Mouse (Mus musculus): Measurements from ENCODE around the gene Iqcf4. TPM values are rescaled to one million over a fixed set of nuclear protein-coding genes. Genes with fewer than 3 reads are reported as not detected.
"Not testable (repeated sequence)": the region's sequence is repeated elsewhere in the genome, so short reads cannot be mapped to it uniquely, and the experiment has no call there.

The Iqcf4 gene
- not detected for total RNA-seq (2021)
- long read RNA-seq, experiment 1 = 0 reads
- long read RNA-seq, experiment 2 = 0 reads

GRCm38 (mm10) chr9:106570896-106571295 is at the start of gene Iqcf4:
Gene Iqcf4, minus strand, starts transcription at chr9:106570996.
- DNase-seq (ENCODE audit: low spot score in 2 of 2) = no peak

DNA sequence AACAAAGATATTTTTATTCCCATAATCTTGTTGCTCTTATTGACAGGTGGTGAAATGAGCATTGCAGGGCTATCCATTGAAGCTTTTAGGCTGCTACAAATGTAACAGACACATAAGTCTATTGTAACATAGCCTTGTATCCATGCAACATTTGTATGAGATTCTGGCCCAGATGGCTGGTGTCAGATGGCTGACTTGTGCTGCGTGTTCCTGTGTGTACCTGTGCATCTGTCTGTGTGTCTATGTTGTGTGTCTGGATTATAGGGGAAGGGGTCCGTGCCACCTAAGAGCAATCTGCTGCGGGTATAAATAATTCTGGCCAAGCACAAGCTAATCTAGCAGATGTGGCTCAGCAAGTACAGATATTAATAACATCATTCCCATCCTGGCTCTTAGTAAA is 46.7 kb upstream of the Iqcf4 start:
- no peak for DNase-seq (ENCODE audit: low spot score in 2 of 2)

DNA sequence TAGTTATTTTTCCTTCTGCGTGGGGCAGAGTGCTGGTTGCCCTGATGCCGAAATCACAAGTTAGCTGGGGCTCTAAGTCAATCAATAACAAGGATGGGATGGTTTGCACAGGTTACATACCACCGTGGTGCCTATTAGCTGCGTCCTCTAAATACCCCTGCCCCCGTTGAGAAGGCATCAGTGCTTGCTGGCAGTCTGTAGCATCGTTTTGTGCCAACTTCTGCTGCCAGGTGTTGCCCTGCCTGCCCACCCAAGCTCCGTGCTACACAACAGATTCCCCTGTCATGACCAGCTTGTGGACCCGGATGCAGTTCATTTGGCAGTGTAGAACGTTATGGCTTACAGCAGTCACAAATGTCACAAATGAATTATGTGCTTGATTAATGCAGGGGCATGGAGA is 45.5 kb upstream of the Iqcf4 start:
- no peak for DNase-seq (ENCODE audit: low spot score in 2 of 2)

DNA sequence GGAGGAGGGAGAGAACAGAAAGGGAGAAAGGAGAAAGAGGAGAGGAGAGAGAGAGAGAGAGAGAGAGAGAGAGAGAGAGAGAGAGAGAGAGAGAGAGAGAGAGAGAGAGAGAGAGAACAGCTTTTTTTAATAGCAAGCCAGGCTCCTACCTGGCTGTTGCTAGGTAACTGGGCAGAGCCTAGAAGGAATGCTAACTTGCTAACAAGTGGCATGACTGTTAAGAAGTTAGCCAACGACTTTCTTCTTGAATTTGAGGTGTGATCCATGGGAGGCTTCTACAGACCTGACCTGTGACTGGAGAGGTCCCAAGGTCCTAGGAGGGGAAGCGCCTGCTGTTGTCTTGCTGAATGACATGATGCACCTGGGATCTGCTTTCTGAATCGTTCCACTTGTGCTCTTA is 43.8 kb upstream of the Iqcf4 start:
- no peak for DNase-seq (ENCODE audit: low spot score in 2 of 2)

GRCm38 (mm10) chr9:106613951-106614350 is 43.2 kb upstream of the Iqcf4 start:
- no peak for DNase-seq (ENCODE audit: low spot score in 2 of 2)

- no peak for DNase-seq (ENCODE audit: low spot score in 2 of 2)
Measured at GRCm38 (mm10) chr9:106610727-106611126, 39.9 kb upstream of the Iqcf4 start.

GRCm38 (mm10) chr9:106600546-106600945 is 29.8 kb upstream of the Iqcf4 start:
- peak; percentile 71 to 76 for DNase-seq (ENCODE audit: low spot score in 2 of 2)

GRCm38 (mm10) chr9:106598466-106598865 is 27.7 kb upstream of the Iqcf4 start:
- DNase-seq (ENCODE audit: low spot score in 2 of 2) = no peak

GRCm38 (mm10) chr9:106595836-106596235 is 25.0 kb upstream of the Iqcf4 start:
- peak; percentile 25 to 51 for DNase-seq (ENCODE audit: low spot score in 2 of 2)

- not testable (repeated sequence) for DNase-seq (ENCODE audit: low spot score in 2 of 2)
Measured at GRCm38 (mm10) chr9:106595402-106595801, 24.6 kb upstream of the Iqcf4 start.

DNA sequence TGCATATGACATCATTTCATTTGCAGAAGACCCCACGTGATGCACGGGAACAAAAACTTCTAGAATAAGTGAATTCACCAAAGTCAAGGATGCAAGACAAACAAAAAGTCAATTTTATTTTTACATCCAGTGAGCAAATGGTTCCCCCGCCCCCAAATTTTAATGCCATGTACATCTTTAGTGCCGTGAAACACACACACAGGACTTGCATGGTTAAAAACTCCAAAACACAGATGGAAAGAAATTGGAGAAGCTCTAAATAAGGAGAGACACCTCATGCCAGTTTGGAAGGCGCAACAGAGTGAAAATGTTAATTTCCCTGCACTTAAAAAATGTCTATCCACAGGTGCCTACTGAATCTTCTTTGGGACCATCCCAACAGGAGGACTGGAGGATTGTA is 21.4 kb upstream of the Iqcf4 start:
- DNase-seq (ENCODE audit: low spot score in 2 of 2) = no peak

DNA sequence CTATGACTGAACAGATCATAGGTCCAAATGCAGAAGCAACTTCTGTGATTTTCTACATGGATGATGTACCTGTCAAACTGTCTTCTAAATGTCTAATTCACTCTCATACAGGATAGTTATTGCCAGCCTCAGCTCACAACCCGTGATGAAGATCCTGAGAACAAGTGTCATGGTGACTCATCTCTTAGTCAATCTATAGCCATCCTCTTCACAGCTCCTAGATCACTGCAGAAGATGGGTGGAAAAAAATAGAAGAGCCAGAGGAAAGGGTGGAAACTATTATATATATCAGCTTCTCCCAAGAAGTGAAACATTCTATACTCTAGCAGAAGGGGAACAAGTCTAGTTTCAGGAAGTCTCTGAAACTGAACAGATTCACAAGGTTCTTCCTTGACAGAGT is 11.8 kb upstream of the Iqcf4 start:
- DNase-seq (ENCODE audit: low spot score in 2 of 2) = no peak

GRCm38 (mm10) chr9:106580016-106580415 is 9.2 kb upstream of the Iqcf4 start:
- DNase-seq (ENCODE audit: low spot score in 2 of 2) = peak in 1 of 2 experiments; percentile 19

DNA sequence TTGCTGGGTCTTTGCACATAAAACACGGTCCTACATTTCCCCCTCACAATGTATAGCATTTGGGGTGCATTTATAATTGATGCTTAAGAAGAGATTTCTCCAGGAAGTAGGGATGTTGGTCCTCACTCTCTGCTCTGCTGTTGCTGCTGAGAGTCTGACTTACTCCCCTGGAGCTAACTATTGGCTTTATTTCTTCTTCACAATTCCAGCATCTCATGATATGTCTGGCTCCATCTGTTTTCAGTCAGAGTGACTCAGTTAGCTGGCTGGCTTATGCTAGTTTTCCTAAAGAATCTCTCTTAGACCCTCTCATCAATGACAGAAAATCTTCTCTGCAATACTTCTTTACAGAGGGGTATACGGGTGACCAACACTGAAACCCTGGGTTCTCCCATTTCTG is 5.3 kb upstream of the Iqcf4 start:
- DNase-seq (ENCODE audit: low spot score in 2 of 2) = no peak

GRCm38 (mm10) chr9:106573366-106573765 is 2.6 kb upstream of the Iqcf4 start:
- no peak for DNase-seq (ENCODE audit: low spot score in 2 of 2)

- no peak for DNase-seq (ENCODE audit: low spot score in 2 of 2)
Measured at GRCm38 (mm10) chr9:106572186-106572585, 1.4 kb upstream of the Iqcf4 start.

GRCm38 (mm10) chr9:106566437-106566836 is 4.4 kb downstream of the Iqcf4 start:
- no peak for DNase-seq (ENCODE audit: low spot score in 2 of 2)

GRCm38 (mm10) chr9:106564025-106564424 is 6.8 kb downstream of the Iqcf4 start:
- no peak for DNase-seq (ENCODE audit: low spot score in 2 of 2)

- no peak for DNase-seq (ENCODE audit: low spot score in 2 of 2)
Measured at GRCm38 (mm10) chr9:106562291-106562690, 8.5 kb downstream of the Iqcf4 start.

GRCm38 (mm10) chr9:106561531-106561930 is 9.3 kb downstream of the Iqcf4 start, which contains the start of gene Iqcf3:
Gene Iqcf3, minus strand, starts transcription at chr9:106561631.
- no peak for DNase-seq (ENCODE audit: low spot score in 2 of 2)

DNA sequence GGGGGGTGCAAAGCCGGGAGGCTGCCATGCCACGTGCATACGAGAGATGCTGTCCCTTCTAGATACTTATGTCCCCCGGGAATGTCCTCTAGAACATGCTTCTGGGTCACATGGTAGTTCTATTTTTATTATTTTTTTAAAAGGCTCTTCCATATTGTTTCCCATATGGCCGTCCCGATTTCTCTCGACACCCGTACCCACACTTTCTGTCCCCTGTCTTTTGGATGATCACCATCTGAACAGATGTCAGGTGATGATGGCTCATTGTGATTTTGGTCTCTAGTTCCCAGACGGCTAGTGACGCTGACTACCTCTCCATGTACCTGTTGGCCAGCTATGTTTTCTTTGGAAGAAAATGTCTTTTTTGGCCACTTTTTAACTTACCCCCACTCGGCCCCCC is 35.8 kb downstream of the Iqcf4 start:
- DNase-seq (ENCODE audit: low spot score in 2 of 2) = peak; percentile 28 to 29

DNA sequence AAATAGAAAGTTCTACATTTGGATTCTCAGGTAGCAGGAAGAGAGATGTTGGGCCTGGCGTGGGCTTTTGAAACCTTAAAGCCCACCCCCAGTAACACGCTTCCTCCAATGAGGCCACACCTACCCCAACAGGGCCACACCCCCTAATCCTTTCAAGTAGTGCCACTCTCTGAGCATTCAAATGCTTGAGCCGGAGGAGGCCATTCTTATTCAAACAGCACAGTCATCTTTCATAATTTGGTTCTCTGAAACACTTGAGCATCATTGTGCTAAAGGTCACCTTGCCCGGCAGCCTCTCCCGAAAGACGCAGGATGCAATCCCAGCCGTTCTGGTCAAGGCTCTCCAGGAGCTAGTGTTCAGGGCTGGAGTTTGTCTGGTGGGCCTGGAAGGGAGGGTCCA is 36.5 kb downstream of the Iqcf4 start:
- DNase-seq (ENCODE audit: low spot score in 2 of 2) = no peak

- DNase-seq (ENCODE audit: low spot score in 2 of 2) = peak; percentile 39 to 47
Measured at GRCm38 (mm10) chr9:106531833-106532232, 39.0 kb downstream of the Iqcf4 start.

DNA sequence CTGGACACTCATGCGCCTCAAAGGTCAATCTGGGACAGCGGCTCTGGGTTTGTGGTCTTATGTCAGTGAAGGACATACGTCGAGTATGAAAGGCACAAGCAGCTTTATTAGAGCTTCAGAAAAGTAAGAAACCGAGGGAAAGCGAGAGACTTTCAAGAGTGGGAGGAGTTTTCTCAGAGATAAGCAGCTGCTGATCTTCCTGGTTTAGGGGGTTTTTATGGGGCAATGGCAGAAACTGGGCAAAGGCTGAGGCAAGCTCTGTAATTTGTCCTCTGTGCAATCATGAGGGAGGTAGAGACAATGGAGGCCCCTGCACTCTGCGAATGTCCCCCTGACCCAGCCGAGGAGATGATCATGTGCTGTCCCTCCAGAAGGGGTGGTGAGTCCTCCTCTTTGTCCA is 50.9 kb downstream of the Iqcf4 start:
- no peak for DNase-seq (ENCODE audit: low spot score in 2 of 2)
